Mouse (Mus musculus): ENCODE results near the gene Marco. TPM values are rescaled to one million over a fixed set of nuclear protein-coding genes. Genes with fewer than 3 reads are reported as not detected.
A peak's percentile ranks its signal among the peaks of the same experiment; 100 is the strongest.

Gene Marco
- polyA plus RNA-seq, 1 experiment = 35.3 TPM

GRCm38 (mm10) chr1:120517618-120518017 lies 12.8 kb upstream of the Marco start:
- peak in 1 of 2 experiments; percentile 4 for DNase-seq (ENCODE audit: low read depth in 1 of 2, low spot score in 2 of 2)
- no peaks in the 10 kb centered on the region for H3K4me1 ChIP-seq (ENCODE audit: control insufficient read depth, insufficient read depth, insufficient read length)
- H3K4me3 ChIP-seq (ENCODE audit: extremely low read depth, insufficient read depth, insufficient read length) = no peak overlapping the region
- H3K36me3 ChIP-seq (ENCODE audit: control insufficient read depth, insufficient read depth, low read length) = no peaks in the 10 kb centered on the region
- no peak overlapping the region for H3K27ac ChIP-seq (ENCODE audit: insufficient read depth, low read length)
- WGBS = 57% methylated on average over 7 of the region's 7 CpGs
- H3K27me3 ChIP-seq (ENCODE audit: control insufficient read depth, insufficient read depth, low read length) = no peaks in the 10 kb centered on the region
- TF ChIP-seq POLR2A (IDR thresholded peaks at IDR 0.05; ENCODE audit: low read depth, low read length) (no peak), CTCF (IDR thresholded peaks at IDR 0.05; ENCODE audit: extremely low read depth, insufficient read depth, insufficient read length, insufficient replicate concordance) (no peak)

GRCm38 (mm10) chr1:120510311-120510710 lies 5.5 kb upstream of the Marco start:
- no peak overlapping the region for H3K4me3 ChIP-seq (ENCODE audit: extremely low read depth, insufficient read depth, insufficient read length)
- no peaks in the 10 kb centered on the region for H3K27me3 ChIP-seq (ENCODE audit: control insufficient read depth, insufficient read depth, low read length)
- DNase-seq (ENCODE audit: low read depth in 1 of 2, low spot score in 2 of 2) = no peak
- WGBS = 56% methylated on average over 3 of the region's 3 CpGs
- no peaks in the 10 kb centered on the region for H3K4me1 ChIP-seq (ENCODE audit: control insufficient read depth, insufficient read depth, insufficient read length)
- no peak overlapping the region for H3K27ac ChIP-seq (ENCODE audit: insufficient read depth, low read length)
- H3K36me3 ChIP-seq (ENCODE audit: control insufficient read depth, insufficient read depth, low read length) = no peaks in the 10 kb centered on the region
- TF ChIP-seq CTCF (IDR thresholded peaks at IDR 0.05; ENCODE audit: extremely low read depth, insufficient read depth, insufficient read length, insufficient replicate concordance) (no peak), POLR2A (IDR thresholded peaks at IDR 0.05; ENCODE audit: low read depth, low read length) (no peak)

GRCm38 (mm10) chr1:120508976-120509375 lies 4.2 kb upstream of the Marco start:
- Histone ChIP-seq H3K4me1 (ENCODE audit: control insufficient read depth, insufficient read depth, insufficient read length) (no peaks in the 10 kb centered on the region), H3K27me3 (ENCODE audit: control insufficient read depth, insufficient read depth, low read length) (no peaks in the 10 kb centered on the region), H3K36me3 (ENCODE audit: control insufficient read depth, insufficient read depth, low read length) (no peaks in the 10 kb centered on the region), H3K4me3 (ENCODE audit: extremely low read depth, insufficient read depth, insufficient read length) (no peak overlapping the region), H3K27ac (ENCODE audit: insufficient read depth, low read length) (no peak overlapping the region)
- DNase-seq (ENCODE audit: low read depth in 1 of 2, low spot score in 2 of 2) = no peak
- WGBS = 86% methylated on average over 4 of the region's 4 CpGs
- TF ChIP-seq POLR2A (IDR thresholded peaks at IDR 0.05; ENCODE audit: low read depth, low read length) (no peak), CTCF (IDR thresholded peaks at IDR 0.05; ENCODE audit: extremely low read depth, insufficient read depth, insufficient read length, insufficient replicate concordance) (no peak)

- peak in 1 of 2 experiments; percentile 6 for DNase-seq (ENCODE audit: low read depth in 1 of 2, low spot score in 2 of 2)
- no peak overlapping the region for H3K4me3 ChIP-seq (ENCODE audit: extremely low read depth, insufficient read depth, insufficient read length)
- H3K4me1 ChIP-seq (ENCODE audit: control insufficient read depth, insufficient read depth, insufficient read length) = no peaks in the 10 kb centered on the region
- H3K27ac ChIP-seq (ENCODE audit: insufficient read depth, low read length) = no peak overlapping the region
- H3K27me3 ChIP-seq (ENCODE audit: control insufficient read depth, insufficient read depth, low read length) = no peaks in the 10 kb centered on the region
- 65% methylated on average over 6 of the region's 6 CpGs for WGBS
- no peak for TF ChIP-seq CTCF (IDR thresholded peaks at IDR 0.05; ENCODE audit: extremely low read depth, insufficient read depth, insufficient read length, insufficient replicate concordance)
- TF ChIP-seq POLR2A (IDR thresholded peaks at IDR 0.05; ENCODE audit: low read depth, low read length) = no peak
- H3K36me3 ChIP-seq (ENCODE audit: control insufficient read depth, insufficient read depth, low read length) = no peaks in the 10 kb centered on the region
These were observed 646 bp downstream of the Marco start for GRCm38 (mm10) chr1:120504046-120504710.

GRCm38 (mm10) chr1:120501496-120501895 lies 3.3 kb downstream of the Marco start:
- no peaks in the 10 kb centered on the region for H3K36me3 ChIP-seq (ENCODE audit: control insufficient read depth, insufficient read depth, low read length)
- WGBS = 15% methylated on average over 4 of the region's 4 CpGs
- no peak overlapping the region for H3K4me3 ChIP-seq (ENCODE audit: extremely low read depth, insufficient read depth, insufficient read length)
- H3K27me3 ChIP-seq (ENCODE audit: control insufficient read depth, insufficient read depth, low read length) = no peaks in the 10 kb centered on the region
- TF ChIP-seq CTCF (IDR thresholded peaks at IDR 0.05; ENCODE audit: extremely low read depth, insufficient read depth, insufficient read length, insufficient replicate concordance) (no peak), POLR2A (IDR thresholded peaks at IDR 0.05; ENCODE audit: low read depth, low read length) (no peak)
- DNase-seq (ENCODE audit: low read depth in 1 of 2, low spot score in 2 of 2) = peak in 1 of 2 experiments; percentile 10
- H3K27ac ChIP-seq (ENCODE audit: insufficient read depth, low read length) = no peak overlapping the region
- H3K4me1 ChIP-seq (ENCODE audit: control insufficient read depth, insufficient read depth, insufficient read length) = no peaks in the 10 kb centered on the region

- H3K36me3 ChIP-seq (ENCODE audit: control insufficient read depth, insufficient read depth, low read length) = no peaks in the 10 kb centered on the region
- H3K4me3 ChIP-seq (ENCODE audit: extremely low read depth, insufficient read depth, insufficient read length) = no peak overlapping the region
- no peak overlapping the region for H3K27ac ChIP-seq (ENCODE audit: insufficient read depth, low read length)
- H3K27me3 ChIP-seq (ENCODE audit: control insufficient read depth, insufficient read depth, low read length) = no peaks in the 10 kb centered on the region
- TF ChIP-seq CTCF (IDR thresholded peaks at IDR 0.05; ENCODE audit: extremely low read depth, insufficient read depth, insufficient read length, insufficient replicate concordance) (no peak), POLR2A (IDR thresholded peaks at IDR 0.05; ENCODE audit: low read depth, low read length) (no peak)
- WGBS = 15% methylated on average over 4 of the region's 4 CpGs
- H3K4me1 ChIP-seq (ENCODE audit: control insufficient read depth, insufficient read depth, insufficient read length) = no peaks in the 10 kb centered on the region
- DNase-seq (ENCODE audit: low read depth in 1 of 2, low spot score in 2 of 2) = no peak
These were observed 6.8 kb downstream of the Marco start for GRCm38 (mm10) chr1:120498036-120498435.

- Histone ChIP-seq H3K4me3 (ENCODE audit: extremely low read depth, insufficient read depth, insufficient read length) (no peak overlapping the region), H3K27me3 (ENCODE audit: control insufficient read depth, insufficient read depth, low read length) (no peaks in the 10 kb centered on the region), H3K4me1 (ENCODE audit: control insufficient read depth, insufficient read depth, insufficient read length) (no peaks in the 10 kb centered on the region), H3K27ac (ENCODE audit: insufficient read depth, low read length) (no peak overlapping the region), H3K36me3 (ENCODE audit: control insufficient read depth, insufficient read depth, low read length) (no peaks in the 10 kb centered on the region)
- TF ChIP-seq POLR2A (IDR thresholded peaks at IDR 0.05; ENCODE audit: low read depth, low read length) = no peak
- TF ChIP-seq CTCF (IDR thresholded peaks at IDR 0.05; ENCODE audit: extremely low read depth, insufficient read depth, insufficient read length, insufficient replicate concordance) = no peak
- WGBS = 19% methylated on average over 5 of the region's 5 CpGs
- no peak for DNase-seq (ENCODE audit: low read depth in 1 of 2, low spot score in 2 of 2)
These were observed 23.9 kb downstream of the Marco start for GRCm38 (mm10) chr1:120480937-120481336.

All from spleen, adult 2 months (tissue).